Comparison of ENCODE assay signal across 9 mouse cellular contexts in the genomic region with DNA sequence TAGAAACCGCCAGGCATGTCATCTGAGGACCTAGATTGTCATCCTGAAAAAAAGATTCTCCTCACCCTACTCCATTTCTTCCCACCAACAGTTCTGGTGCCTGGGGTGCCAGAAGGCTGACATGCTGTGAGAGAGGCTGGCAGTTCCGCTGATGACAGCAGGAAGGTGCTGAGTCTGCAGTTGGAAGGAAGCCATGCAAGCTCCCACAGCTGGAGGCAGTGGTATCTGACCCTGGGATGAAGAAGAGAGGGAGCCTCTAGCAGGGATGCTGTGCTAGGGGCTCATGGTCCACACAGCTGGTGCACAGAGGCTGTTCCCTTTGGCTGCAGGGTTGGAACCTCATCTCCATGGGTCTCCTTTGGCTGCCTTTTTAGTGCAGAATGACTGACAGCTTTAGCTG.
DNase-seq lines count a peak whose midpoint lies in the region.
"Had no signal": no experiment of that assay in that cellular context is flagged by ENCODE, and none has a peak within 500 bp of the region (broad histone marks: within the 10 kb centered on the region; RNA-seq: fewer than 3 reads in every experiment).

No protein-coding gene starts in this region.

- DNase-seq in cerebellum, adult 11-12 months, result peak; percentile 49
- DNase-seq in cerebellum, postnatal 4 days (ENCODE audit: low spot score in 2 of 2), result no peak
- peak; percentile 45 to 50 for DNase-seq in right cerebral cortex, postnatal 10 days (ENCODE audit: low spot score in 2 of 2)
- DNase-seq in right cerebral cortex, postnatal 36 days (ENCODE audit: low spot score in 2 of 2), result no peak
- DNase-seq in layer of hippocampus, adult 8-10 months (ENCODE audit: low spot score in 2 of 2), result peak; percentile 35 to 36
- DNase-seq in natural killer cell, adult 2 months (ENCODE audit: low spot score in 2 of 2), result no peak
- DNase-seq in embryo, embryonic 10 days (ENCODE audit: low spot score), result no peak
- no peak for DNase-seq in adrenal gland, postnatal 4 days (ENCODE audit: low spot score in 2 of 2)
- DNase-seq: lung, adult 18-20 months had no signal

Comparison
In these comparisons a context has a peak if more than half of its experiments do, and no peak if none do; other contexts are left out.
1. DNase-seq: peak in cerebellum, adult 11-12 months (single experiment), right cerebral cortex, postnatal 10 days (2 of 2) and layer of hippocampus, adult 8-10 months (2 of 2); none in cerebellum, postnatal 4 days (0 of 2), right cerebral cortex, postnatal 36 days (0 of 2), natural killer cell, adult 2 months (0 of 2), embryo, embryonic 10 days (single experiment) and adrenal gland, postnatal 4 days (0 of 2).